Mouse (Mus musculus) right cerebral cortex, adult 18-20 months (tissue): Measurements from ENCODE around the gene Med11.
"Not testable (repeated sequence)": the region's sequence is repeated elsewhere in the genome, so short reads cannot be mapped to it uniquely, and the experiment has no call there.

ENCODE experiments used
- DNase-seq: peaks from one replicate; pipeline ENCODE4 v3.0.0; 2022; ENCODE audit warnings: mixed read lengths

Med11 gene

DNA sequence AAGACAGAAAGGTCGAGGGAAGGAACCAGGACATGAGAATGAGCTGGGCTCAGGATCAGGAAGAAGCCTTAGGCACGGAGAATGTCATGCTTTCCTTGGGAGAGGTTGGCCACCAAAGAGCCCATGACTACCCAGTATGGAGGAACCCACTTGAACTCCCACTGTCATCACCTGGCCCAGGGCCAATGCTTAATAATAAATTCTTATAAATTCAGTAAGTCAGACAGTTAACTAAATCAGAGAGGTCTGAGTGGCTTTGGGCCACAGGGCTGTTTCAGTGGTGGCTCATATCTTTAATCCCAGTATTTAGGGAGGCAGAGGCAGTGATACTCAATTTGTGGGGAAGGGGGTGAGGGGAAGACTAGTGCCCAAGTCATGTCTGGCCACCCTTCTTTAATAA lies 793 bp upstream of the Med11 start:
- no peak for DNase-seq

DNA sequence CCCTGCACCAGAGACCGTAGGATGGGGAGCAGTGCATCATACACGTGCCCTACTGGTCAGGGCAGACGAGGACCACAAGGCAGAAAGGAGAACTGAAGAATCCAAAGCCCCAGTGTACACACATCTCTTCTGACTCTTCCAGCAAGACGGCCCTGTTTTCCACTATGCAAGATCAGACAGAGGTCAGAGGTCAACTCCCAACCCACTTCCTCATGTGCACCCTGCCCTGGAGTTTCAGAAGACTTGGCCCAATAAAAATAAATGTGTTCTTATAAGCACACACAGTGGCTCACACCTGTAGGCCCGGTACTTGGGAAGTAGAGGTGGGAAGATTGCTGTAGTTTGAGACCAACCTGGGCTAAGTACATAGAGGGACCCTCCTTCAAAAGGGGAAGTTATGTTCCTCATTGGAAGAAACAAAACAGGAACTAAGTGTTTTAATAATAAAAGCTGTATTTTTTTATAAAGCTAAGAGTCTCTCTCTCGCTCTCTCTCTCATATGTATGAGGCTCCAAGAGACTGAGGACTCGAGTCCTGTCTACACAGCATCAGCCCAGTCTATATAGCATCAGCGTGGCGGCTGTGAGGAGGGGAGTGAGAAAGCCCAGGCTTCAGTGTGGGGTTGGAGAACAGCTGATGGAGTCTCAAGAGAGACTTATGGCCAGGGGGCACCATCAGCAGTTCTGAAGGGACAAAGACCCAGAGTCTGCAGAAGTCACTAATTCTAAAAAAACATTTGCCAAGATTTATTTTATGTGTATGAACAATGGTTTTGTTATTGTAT lies 1.7 kb downstream of the Med11 start:
- no peak for DNase-seq

DNA sequence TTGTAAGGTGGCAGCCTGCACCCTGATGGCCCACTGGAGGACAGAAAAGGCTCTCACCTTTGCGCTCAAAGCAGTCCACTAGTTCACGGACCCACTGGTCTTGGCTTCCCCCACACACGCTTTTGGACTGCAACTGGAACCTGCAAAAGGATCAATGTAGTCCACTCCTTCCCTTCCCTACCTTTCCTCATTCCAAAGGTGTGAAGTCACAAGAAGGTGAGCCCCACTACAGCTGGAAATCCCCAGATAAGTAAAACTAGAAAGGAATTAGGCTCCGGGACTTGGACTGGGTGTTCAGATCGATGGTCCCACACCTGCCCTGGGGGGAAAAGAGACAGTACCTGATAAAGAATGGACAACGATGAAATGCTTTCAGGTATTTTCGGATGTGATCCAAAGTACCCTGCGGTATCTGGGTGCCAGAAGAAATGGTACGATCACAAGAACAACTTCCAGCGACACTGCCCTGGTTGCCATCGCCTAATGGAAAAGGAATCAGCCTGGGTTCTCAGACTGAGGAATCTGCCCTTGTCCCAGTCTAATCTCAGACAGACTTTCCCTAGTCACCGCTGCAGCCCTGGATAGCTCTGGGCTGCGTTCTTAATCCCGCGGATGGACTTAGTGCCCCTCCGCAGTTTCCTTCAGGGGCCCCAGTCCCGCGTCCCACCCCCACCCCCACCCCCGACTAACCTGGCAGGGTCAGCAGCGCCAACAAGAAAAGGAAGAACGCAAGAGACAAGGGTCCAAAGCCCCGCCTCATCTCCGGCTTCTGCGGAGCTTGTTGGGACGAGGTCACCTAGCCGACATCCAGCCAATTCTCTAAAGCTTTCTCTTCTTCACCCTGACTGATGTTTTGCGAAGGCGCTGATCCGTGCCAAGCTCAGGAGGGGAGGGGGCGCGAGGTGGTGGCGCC lies 7.2 kb downstream of the Med11 start, which contains the start of gene Zmynd15:
TSS of gene Zmynd15 (plus strand) at position 746 of the 913 bp plus-strand sequence.
- no peak for DNase-seq

DNA sequence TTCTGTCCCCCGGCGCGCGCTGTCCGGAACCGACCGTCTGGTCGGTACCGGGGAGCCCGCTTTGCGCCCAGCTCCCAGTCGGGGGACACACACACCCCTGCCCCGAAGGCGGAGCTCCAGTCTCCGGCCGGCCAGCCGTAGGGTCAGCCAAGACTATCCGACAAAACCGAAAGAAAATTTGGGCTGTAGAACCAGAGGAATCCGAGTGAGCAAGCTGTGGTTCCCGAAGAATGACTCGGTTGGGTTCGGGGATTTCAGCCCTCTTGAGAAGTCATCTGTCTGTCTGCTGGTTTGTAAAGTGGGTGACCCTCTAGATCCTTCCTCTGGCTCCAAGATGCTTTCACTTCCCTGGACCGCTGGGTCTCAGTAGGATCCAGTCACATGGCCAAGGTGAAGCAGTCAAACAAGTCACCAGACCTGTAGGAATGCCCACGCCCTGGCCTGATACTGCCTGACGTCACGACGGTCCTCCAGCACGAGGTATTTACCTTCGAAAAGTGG lies 7.9 kb downstream of the Med11 start, which contains the start of gene Cxcl16:
TSS of gene Cxcl16 (minus strand) at position 384 of the 501 bp plus-strand sequence.
- no peak for DNase-seq

DNA sequence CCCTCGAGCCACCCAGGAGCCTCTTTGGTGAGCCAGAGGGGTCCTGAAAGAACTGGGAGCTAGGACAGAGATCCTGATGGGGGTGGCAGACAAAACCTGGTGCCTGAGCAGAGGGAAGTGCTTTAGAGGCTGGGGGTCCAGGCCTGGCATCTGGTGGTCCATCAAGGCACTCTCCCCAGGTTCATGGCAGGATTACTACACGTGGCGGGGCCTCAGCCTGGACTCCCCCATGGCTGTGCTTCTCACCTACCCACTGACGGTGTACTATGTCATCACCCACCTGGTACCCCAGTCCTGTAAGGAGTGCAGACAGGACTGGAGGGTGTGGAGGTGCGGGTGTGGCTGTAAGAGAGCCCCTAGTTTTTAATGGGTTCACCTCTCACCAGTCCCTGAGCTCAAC lies 12.3 kb downstream of the Med11 start:
- no peak for DNase-seq

DNA sequence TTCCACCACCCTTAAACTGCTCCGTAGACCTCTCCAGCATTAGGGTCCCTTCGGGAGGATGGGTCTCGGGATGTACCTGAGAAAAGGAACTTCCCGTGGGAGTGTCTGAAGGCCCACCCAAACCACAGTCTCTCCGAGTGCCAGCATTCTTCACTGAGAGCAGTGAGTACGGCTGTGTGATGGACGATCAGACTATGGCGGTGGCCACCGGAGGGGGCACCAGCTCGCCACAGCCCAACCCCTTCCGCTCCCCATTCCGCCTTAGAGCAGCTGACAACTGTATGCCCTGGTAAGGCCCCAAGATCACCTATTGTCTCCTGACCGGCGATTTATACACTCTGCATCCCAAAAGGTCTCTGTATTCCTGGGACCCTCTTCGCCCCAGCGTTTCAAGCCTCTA lies 13.5 kb downstream of the Med11 start:
- DNase-seq, result no peak

DNA sequence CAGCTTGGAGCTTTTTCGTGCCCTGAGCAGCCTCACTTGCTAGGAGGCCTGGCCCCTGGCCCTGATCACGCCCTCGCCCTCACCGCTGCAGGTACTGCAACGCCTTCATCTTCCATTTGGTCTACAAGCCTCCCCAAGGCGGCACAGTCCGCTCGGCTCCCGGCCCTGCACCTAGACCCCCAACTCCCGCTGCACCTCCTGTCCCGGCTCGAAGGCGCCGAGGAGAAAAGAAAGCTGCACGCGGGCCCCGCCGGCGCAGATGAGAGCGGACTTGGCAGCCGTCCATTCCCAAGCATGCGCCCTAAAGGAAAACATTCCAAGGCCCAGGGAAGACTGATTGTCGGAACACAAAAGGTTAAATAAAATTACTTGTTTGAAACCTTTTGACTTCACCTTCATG lies 14.1 kb downstream of the Med11 start:
- no peak for DNase-seq

DNA sequence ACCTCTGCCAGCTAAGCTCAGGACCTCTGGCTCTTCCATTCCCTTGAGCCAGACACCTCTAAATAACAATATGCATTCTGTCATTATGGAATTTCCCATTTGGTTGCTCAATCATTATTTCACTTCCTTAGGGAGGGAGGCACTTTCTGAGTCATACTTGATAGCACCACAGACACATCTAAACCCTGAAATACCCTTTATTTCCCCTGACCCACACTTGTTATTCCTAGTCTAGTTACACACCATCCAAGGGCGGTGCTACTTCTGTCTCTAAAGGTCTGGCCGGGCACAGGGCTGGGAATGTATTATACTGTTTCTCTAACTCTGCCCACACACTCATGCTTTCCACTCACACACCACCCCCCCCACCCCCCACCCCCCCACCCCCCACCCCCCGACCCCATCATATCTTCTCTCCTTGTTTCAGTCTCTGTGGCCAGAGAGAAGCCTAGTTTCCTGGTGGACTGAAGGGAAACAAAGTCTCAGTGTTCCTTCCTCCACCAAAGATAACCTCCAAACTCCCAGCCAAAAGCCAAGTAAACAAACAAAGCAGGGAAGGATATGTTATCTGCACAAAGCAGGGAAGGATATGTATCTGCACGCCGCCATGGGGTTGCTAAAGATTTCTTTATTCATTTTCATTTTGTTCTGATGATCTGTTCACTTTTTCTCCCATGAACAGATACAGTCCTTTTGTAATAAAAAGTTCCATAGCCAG lies 16.3 kb downstream of the Med11 start:
- no peak for DNase-seq

DNA sequence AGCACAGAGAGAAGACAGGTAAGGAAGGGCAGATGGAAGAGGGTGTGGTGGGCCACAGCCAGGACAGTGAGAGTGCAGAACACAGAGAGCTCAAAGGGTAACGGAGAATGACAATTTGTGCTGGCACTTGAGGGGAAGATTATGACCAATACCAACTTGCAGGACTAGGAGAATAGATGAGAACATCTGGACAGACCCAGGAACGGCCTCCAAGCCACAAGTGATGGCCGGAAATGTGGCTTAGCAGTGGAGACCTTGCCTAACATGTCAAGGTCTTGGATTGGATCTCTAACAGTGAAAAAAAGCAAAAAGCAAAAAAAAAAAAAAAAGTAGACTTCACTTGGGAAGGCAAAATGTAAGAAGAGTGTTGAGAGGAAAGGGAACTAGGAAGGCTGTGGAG lies 18.0 kb downstream of the Med11 start:
- no peak for DNase-seq

DNA sequence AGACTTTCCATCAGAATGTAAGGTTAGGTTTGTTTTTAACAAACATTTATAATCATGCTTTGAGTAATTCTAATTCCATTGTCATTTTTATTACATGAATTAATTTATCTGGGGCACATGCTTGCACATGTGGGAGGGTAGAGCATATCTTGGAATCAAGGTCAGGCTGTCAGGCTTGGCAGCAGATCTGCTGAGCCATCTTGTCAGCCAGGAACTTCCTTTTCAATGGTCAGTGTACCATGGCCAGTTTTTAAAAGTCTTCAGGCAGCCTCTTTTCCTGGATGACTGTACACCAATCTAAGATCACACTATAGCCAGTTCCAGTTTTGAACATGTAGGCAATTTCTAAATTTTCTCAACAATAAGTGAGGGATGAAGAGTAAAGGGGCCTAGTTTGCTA lies 21.0 kb downstream of the Med11 start:
- no peak for DNase-seq

DNA sequence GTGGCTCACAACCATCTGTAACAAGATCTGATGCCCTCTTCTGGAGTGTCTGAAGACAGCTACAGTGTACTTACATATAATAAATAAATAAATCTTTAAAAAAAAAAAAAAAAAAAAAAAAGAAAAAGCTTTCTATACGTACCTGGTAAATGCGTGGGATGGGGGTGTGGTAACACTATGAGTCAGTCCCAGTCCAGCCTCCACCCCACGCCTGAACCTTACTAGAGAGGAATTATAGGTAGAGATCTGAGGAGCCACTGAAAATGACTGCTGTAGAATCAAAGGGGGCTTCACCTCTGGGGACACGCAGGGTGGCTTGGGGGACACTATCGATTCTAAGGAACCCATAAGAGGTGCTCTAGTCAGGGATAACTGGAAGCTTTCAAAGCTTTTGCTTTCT lies 21.6 kb downstream of the Med11 start:
- DNase-seq, result not testable (repeated sequence)

DNA sequence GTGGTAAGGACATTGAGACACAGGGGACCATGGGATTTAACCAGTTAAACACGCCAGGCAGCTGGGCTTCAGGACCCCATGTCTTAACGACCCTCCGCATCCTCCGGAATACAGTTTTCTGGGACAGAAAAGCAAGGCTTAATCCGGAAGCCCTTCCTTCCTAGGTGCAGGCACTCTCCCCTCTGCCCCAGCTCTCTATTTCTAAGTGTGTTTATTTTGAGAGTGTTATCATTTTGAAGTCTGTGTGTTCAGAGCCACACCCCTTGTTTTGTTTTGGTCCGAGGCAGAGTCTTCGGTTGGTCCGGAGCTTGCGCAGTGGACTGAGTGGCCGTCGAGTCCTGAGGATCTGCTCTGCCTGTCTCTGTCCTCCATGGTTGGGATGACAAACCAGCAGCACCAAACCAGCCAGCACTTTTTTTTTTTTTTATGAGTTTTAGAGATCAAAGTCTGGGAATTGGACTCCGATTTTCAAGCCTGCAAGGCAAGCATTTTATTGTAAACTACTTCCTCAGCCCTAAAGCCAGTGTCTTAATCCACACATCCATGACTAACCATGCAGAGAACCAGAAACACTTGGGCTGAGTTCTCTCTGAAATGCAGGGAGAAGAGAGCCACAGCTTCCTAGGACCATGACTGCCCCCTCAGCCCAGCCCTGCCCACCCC lies 23.3 kb downstream of the Med11 start:
- DNase-seq, result no peak

DNA sequence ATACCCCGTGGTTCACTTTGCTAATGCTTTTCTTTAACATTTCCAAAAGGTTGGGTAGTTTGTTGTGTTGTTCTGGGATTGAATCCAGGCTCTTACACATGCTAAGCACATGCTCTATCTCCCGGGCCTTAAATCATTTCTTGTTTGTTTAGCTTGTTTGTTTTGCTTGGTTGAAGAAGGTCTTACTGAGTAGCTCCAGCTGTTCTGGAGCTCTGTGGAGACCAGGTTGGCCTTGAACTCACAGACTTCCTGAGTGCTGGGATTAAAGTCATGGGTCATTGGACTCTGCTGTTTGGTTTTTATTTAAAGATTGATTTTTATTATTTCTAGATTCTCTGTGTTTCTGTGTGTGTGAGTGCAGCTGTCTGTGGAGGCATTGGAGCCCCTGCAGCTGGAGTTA lies 33.8 kb downstream of the Med11 start:
- DNase-seq, result no peak

DNA sequence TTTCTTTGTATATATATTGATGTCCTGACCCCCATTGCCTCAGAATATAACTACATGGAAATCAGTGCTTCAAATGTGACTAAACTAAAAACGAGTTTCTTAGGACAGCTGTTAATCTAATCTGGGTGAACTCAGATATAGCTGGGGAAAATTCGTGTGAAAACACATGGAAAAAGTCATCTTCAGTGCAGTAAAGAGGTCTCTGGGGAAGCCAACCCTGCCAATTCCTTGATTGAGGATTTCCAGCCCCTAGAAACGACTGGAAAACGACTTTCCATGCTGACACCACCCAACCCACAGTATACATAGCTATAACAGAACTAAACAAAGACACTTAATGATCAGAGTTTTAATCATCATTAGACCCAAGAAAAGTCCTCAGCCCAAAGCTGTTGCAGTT lies 36.1 kb downstream of the Med11 start:
- DNase-seq, result no peak

DNA sequence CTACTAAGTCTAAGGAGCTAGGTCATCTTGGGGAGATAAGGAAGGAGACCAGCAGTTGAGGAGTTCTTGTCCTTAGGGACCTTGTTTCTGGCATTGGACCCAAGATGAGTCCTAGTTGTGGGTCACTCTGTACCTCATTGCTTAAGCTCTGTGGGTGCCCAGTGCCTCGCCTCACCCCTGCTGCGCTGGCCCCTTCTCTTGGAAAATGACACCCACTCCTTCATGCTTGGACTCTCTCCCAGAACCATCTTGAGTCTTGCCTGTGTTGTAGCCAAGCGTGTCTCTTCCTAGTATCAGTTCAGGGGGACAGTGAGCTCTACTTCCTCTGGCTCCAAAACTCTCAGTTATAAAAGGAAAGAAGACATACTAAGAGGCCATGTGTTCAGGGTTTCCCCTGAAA lies 37.4 kb downstream of the Med11 start:
- no peak for DNase-seq

DNA sequence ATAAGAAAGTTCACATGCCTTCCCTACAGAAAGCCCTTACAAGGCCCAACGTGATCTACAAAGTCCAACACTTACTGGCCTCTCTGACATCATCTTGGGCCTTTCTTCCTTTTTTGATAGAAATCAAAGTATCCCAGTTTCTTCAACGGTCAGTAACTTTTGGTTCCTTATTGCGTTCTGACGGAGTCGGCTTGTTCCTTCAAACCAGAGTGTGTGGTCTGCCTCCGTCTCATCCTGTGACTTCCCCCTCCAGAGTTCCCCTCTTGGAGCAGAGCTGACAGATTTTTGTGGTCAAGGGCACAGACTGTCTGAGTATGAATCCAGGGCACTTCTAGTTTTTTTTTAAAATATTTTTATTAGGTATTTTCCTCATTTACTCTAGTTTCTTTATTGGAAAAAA lies 38.0 kb downstream of the Med11 start:
- no peak for DNase-seq

DNA sequence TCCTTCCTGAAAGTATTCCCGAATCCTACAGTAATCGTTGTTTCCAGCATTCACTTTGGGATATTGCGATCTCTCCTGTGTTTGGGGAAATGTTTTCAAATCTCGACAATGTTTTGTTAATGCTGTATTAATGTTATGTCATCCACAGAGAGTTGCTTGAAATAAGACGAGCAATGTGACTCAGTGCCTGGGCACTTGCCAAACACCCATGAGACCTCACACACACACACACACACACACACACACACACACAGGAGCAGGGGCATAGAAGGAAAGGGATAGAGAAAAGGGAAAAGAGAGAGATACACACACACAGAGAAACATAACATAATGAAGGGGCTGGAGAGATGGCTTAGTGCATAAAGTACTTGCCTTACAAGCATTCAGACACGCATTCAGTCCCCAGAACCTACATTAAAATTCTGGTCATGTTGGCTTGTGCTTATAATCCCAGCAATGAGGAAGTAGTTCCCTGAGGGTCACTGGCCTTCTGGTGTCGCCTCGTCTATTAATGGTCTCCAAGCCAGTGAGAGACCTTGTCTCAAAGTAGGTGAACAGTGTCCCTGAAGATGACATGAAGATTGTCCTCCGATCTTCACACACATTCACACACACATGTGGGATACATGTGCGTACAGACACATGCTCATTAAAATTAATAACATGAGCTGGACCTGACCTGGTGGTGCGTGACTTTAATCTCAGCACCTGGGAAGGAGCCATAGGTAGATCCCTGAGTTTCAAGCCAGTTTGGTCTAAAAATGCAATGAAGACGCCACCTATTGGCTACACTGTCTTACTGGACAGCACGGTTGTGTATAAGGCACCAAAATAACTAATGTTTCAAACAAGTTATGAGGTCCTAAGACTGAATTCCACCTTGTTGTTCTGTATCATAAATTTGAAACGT lies 48.1 kb downstream of the Med11 start:
- no peak for DNase-seq

DNA sequence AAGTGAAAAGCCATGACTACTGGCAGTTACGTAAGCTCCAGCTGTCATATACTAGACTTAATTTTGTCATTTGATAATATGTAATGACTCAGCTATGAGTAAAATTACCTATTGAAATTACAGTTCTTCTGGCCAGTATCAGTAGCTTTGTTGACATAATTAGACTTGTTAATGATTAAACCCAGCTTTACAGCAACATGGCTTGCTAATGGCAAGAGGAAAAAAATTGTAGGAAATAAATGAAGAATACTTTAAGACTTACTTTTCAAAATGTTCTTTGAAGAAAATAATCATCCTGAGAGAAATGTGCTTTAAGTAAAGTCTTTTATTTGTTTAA lies 48.7 kb downstream of the Med11 start:
- DNase-seq, result no peak

DNA sequence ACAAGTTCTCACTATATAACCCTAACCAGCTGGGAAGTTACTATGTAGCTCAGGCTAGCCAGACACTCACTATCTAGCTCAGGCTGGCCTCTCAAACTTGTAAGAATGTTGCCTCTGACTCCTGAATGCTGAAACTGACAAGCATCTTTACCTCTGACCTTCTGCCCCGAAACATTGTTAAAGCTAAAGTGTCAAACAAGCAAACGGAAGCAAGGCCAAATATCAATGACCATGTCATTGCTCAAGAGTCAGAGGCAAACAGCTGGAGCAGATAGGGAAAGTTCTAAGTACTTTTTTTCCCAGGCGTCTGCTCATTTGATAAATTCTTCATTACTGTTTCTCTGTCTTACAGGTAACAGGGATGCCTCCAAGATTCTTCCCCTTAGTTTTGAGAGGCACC lies 50.3 kb downstream of the Med11 start:
- no peak for DNase-seq
